Mouse (Mus musculus): ENCODE measurements around the gene Gtf3a.

GRCm38 (mm10) chr5:146921224-146921623 is 27.2 kb upstream of the Gtf3a start:
- no peak for TF ChIP-seq POLR2A (IDR thresholded peaks at IDR 0.05; ENCODE audit: low read depth, low read length)
- no peak for TF ChIP-seq CTCF (IDR thresholded peaks at IDR 0.05; ENCODE audit: extremely low read depth, insufficient read depth, insufficient read length, insufficient replicate concordance)

Measured in spleen, adult 2 months (tissue).